Mouse (Mus musculus) C2C12 (cell line): ENCODE data around the gene Rab11fip5. TPM values are rescaled to one million over a fixed set of nuclear protein-coding genes. Genes with fewer than 3 reads are reported as not detected.

ENCODE experiments used
- H3K27me3 ChIP-seq: one replicate; pipeline ENCODE4 v1.6.1; 2011; ENCODE audit not compliant: control insufficient read depth, insufficient read depth, insufficient read length
- H3K36me3 ChIP-seq: one replicate; pipeline ENCODE4 v1.6.1; 2011; ENCODE audit not compliant: control insufficient read depth, insufficient read depth
- H3K4me3 ChIP-seq: one replicate; pipeline ENCODE4 v1.5.1; 2011; ENCODE audit warnings: mild to moderate bottlenecking, control low read depth; ENCODE audit not compliant: poor library complexity, insufficient read depth, severe bottlenecking
- H3K79me2 ChIP-seq: one replicate; pipeline ENCODE4 v1.6.1; 2011; ENCODE audit not compliant: control insufficient read depth, insufficient read depth
- H3K79me3 ChIP-seq: one replicate; pipeline ENCODE4 v1.6.1; 2011; ENCODE audit warnings: low read depth, control low read depth
- H3ac ChIP-seq: one replicate; pipeline ENCODE3; 2011; ENCODE audit warnings: low read depth; ENCODE audit not compliant: control insufficient read depth, insufficient read length
- CEBPB ChIP-seq: IDR thresholded peaks from one replicate; pipeline ENCODE4 v1.6.1; 2011; ENCODE audit warnings: low read depth, mild to moderate bottlenecking, control low read depth, moderate library complexity
- CTCF ChIP-seq: IDR thresholded peaks from one replicate; pipeline ENCODE4 v1.5.1; 2011; ENCODE audit not compliant: control insufficient read depth, insufficient read depth, insufficient read length
- FOSL1 ChIP-seq: IDR thresholded peaks from one replicate; pipeline ENCODE4 v1.8.0; 2011; ENCODE audit warnings: mild to moderate bottlenecking, low read length; ENCODE audit not compliant: poor library complexity, insufficient read depth, severe bottlenecking
- MAX ChIP-seq: IDR thresholded peaks from one replicate; pipeline ENCODE4 v1.6.1; 2011; ENCODE audit warnings: mild to moderate bottlenecking, control low read depth
- MYOD1 ChIP-seq: IDR thresholded peaks from one replicate; pipeline ENCODE4 v1.6.1; 2011; ENCODE audit warnings: low read depth; ENCODE audit not compliant: control insufficient read depth, insufficient read length
- MYOG ChIP-seq: IDR thresholded peaks from one replicate; pipeline ENCODE4 v1.6.1; 2011; ENCODE audit not compliant: control insufficient read depth, insufficient read length; ENCODE audit errors: extremely low read depth
- USF1 ChIP-seq: IDR thresholded peaks from one replicate; pipeline ENCODE4 v1.6.1; 2011; ENCODE audit warnings: low read depth, mild to moderate bottlenecking, control low read depth, moderate library complexity
- polyA plus RNA-seq: library from polyadenylated mRNA; unstranded; fragments of >200 nt; fragmentation: generic; extraction: Trizol; gene quantifications from one replicate; pipeline ENCODE4 v1.2.1, GENCODE M21; 2012; ENCODE audit warnings: missing spikeins

Gene Rab11fip5
- polyA plus RNA-seq, 1 experiment: 6.6 TPM

- Histone ChIP-seq H3K79me3 (no peaks in the 10 kb centered on the region), H3K27me3 (no peaks in the 10 kb centered on the region), H3K4me3 (no peak overlapping the region), H3ac (no peak overlapping the region), H3K36me3 (no peaks in the 10 kb centered on the region), H3K79me2 (no peaks in the 10 kb centered on the region)
- TF ChIP-seq MYOD1 (no peak), FOSL1 (no peak), CTCF (no peak), USF1 (no peak), CEBPB (no peak), MAX (no peak), MYOG (no peak)
Observed at GRCm38 (mm10) chr6:85314064-85314798, 60.2 kb downstream of the Rab11fip5 start.

DNA sequence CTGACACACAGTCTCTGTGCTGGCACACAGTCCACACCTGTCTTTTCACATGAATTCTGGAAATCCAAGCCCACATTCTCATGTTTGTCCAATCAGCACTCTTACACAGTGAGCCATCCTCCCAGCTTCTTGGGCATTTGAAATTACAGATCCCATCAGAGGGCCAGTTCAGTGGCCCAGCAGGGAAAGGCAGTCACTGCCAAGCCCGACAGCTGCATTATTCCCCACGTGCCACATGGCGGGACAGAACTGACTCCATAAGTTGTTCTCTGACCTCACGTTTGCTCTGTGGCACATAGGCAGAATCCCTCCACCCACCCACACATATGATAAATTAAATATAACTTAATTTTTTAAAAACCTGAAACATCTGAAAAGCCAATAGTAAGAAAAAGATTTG is 66.5 kb downstream of the Rab11fip5 start:
- Histone ChIP-seq H3K36me3 (no peaks in the 10 kb centered on the region), H3ac (no peak overlapping the region), H3K4me3 (no peak overlapping the region), H3K79me2 (no peaks in the 10 kb centered on the region), H3K79me3 (no peaks in the 10 kb centered on the region), H3K27me3 (no peaks in the 10 kb centered on the region)
- no peak for TF ChIP-seq MYOG
- no peak for TF ChIP-seq FOSL1
- TF ChIP-seq USF1: no peak
- TF ChIP-seq CTCF: no peak
- no peak for TF ChIP-seq MYOD1
- no peak for TF ChIP-seq MAX
- no peak for TF ChIP-seq CEBPB

GRCm38 (mm10) chr6:85306375-85306774 is 68.1 kb downstream of the Rab11fip5 start:
- TF ChIP-seq FOSL1 (no peak), CEBPB (no peak), CTCF (no peak), USF1 (no peak), MAX (no peak), MYOD1 (no peak), MYOG (no peak)
- Histone ChIP-seq H3K36me3 (no peaks in the 10 kb centered on the region), H3K79me2 (no peaks in the 10 kb centered on the region)

GRCm38 (mm10) chr6:85305826-85306225 is 68.6 kb downstream of the Rab11fip5 start:
- Histone ChIP-seq H3K27me3 (no peaks in the 10 kb centered on the region), H3K79me2 (no peaks in the 10 kb centered on the region), H3K79me3 (no peaks in the 10 kb centered on the region), H3K4me3 (no peak overlapping the region), H3ac (no peak overlapping the region), H3K36me3 (no peaks in the 10 kb centered on the region)
- TF ChIP-seq USF1 (no peak), CEBPB (no peak), MAX (no peak), FOSL1 (no peak), CTCF (no peak), MYOG (no peak), MYOD1 (no peak)

More at GRCm38 (mm10) chr6:85306375-85306774, 68.1 kb downstream of the Rab11fip5 start:
- Histone ChIP-seq H3K79me3 (no peaks in the 10 kb centered on the region), H3K27me3 (no peaks in the 10 kb centered on the region), H3ac (no peak overlapping the region), H3K4me3 (no peak overlapping the region)

GRCm38 (mm10) chr6:85304966-85305365 is 69.5 kb downstream of the Rab11fip5 start:
- no peaks in the 10 kb centered on the region for H3K79me3 ChIP-seq
- H3K27me3 ChIP-seq: no peaks in the 10 kb centered on the region
- no peaks in the 10 kb centered on the region for H3K36me3 ChIP-seq
- no peak for TF ChIP-seq CEBPB
- TF ChIP-seq MAX: no peak
- TF ChIP-seq CTCF: no peak
- no peak for TF ChIP-seq USF1
- TF ChIP-seq MYOG: no peak
- no peak for TF ChIP-seq MYOD1
- no peak for TF ChIP-seq FOSL1
- no peak overlapping the region for H3ac ChIP-seq
- no peak overlapping the region for H3K4me3 ChIP-seq
- no peaks in the 10 kb centered on the region for H3K79me2 ChIP-seq
